Mouse (Mus musculus) thymus, adult 2 months (tissue): ENCODE measurements around the gene Smarca4.

Source experiments
- CTCF ChIP-seq: fragments of 200-500 bp; IDR thresholded peaks from 2 replicates; pipeline ENCODE4 v1.5.1; 2012; ENCODE audit warnings: mild to moderate bottlenecking, control low read depth, low read length, moderate library complexity, borderline replicate concordance; ENCODE audit not compliant: control insufficient read depth, poor library complexity, insufficient read depth; ENCODE audit errors: extremely low read depth
- POLR2A ChIP-seq: fragments of 200-500 bp; IDR thresholded peaks from 2 replicates; pipeline ENCODE4 v1.6.1; 2012; ENCODE audit warnings: mild to moderate bottlenecking, low read length, control low read depth, moderate library complexity; ENCODE audit not compliant: control insufficient read depth, poor library complexity, insufficient read depth; ENCODE audit errors: extremely low read depth

GRCm38 (mm10) chr9:21732288-21732687 lies 116.3 kb downstream of the Smarca4 start:
- no peak for TF ChIP-seq CTCF
- TF ChIP-seq POLR2A, result no peak
